Mouse (Mus musculus) MEL (cell line): ENCODE data around the gene Majin. TPM values are rescaled to one million over a fixed set of nuclear protein-coding genes. Genes with fewer than 3 reads are reported as not detected.

Experiments used
- DNase-seq: peaks from one replicate; pipeline ENCODE4 v3.0.0; 2011; ENCODE audit warnings: low read depth, low spot score
- H3K27ac ChIP-seq: 2 replicates; pipeline ENCODE4 v1.5.1; 2012; ENCODE audit warnings: low read depth, mild to moderate bottlenecking, control low read depth, low read length, moderate library complexity; ENCODE audit not compliant: control insufficient read depth
- H3K27me3 ChIP-seq, 2 experiments: fragments of 150-350 bp in 1 of 2; sonication (generic) in 1 of 2; 2 replicates each; pipeline ENCODE4 v1.6.1; 2012; ENCODE audit warnings: low read length in 2 of 2, mild to moderate bottlenecking in 2 of 2, improper control_type of control experiment in 1 of 2, moderate library complexity in 1 of 2; ENCODE audit not compliant: insufficient read depth in 2 of 2, control insufficient read depth in 1 of 2
- H3K36me3 ChIP-seq, 2 experiments: 2 replicates each; pipeline ENCODE4 v1.6.1; 2012 to 2014; ENCODE audit warnings: low read length in 2 of 2, improper control_type of control experiment in 1 of 2, inconsistent platforms in 1 of 2, mild to moderate bottlenecking in 1 of 2; ENCODE audit not compliant: insufficient read depth in 2 of 2, control insufficient read depth in 1 of 2
- H3K4me1 ChIP-seq, 2 experiments: fragments of 150-350 bp in 1 of 2; sonication (generic) in 1 of 2; 2 replicates each; pipeline ENCODE4 v1.6.1; 2012; ENCODE audit warnings: low read length in 2 of 2, improper control_type of control experiment in 1 of 2, mild to moderate bottlenecking in 1 of 2; ENCODE audit not compliant: insufficient read depth in 2 of 2, control insufficient read depth in 1 of 2
- H3K4me3 ChIP-seq, 2 experiments: fragments of 150-350 bp in 1 of 2; sonication (generic) in 1 of 2; 2 replicates each; pipeline ENCODE4 v1.5.1; 2012; ENCODE audit warnings: low read depth in 2 of 2, low read length in 2 of 2, mild to moderate bottlenecking in 2 of 2, moderate library complexity in 2 of 2, control low read depth in 1 of 2, improper control_type of control experiment in 1 of 2; ENCODE audit not compliant: control insufficient read depth in 1 of 2, insufficient read depth in 1 of 2
- H3K79me2 ChIP-seq: 2 replicates; pipeline ENCODE4 v1.6.1; 2012; ENCODE audit warnings: mild to moderate bottlenecking, low read length, moderate library complexity; ENCODE audit not compliant: control insufficient read depth, poor library complexity, insufficient read depth
- H3K9ac ChIP-seq: 2 replicates; pipeline ENCODE4 v1.6.1; 2012; ENCODE audit warnings: low read depth, mild to moderate bottlenecking, control low read depth, low read length, moderate library complexity; ENCODE audit not compliant: control insufficient read depth, poor library complexity, severe bottlenecking
- H3K9me3 ChIP-seq: fragments of 150-350 bp; sonication (generic); replicated peaks from 2 replicates; pipeline ENCODE4 v1.6.1; 2012; ENCODE audit warnings: mild to moderate bottlenecking, low read length, improper control_type of control experiment, moderate library complexity; ENCODE audit not compliant: insufficient read depth
- BHLHE40 ChIP-seq: IDR thresholded peaks from 2 replicates; pipeline ENCODE4 v1.6.1; 2012; ENCODE audit warnings: low read depth, mild to moderate bottlenecking, inconsistent platforms, low read length, improper control_type of control experiment, borderline replicate concordance
- CHD1 ChIP-seq: IDR thresholded peaks from 2 replicates; pipeline ENCODE4 v1.6.1; 2012; ENCODE audit warnings: low read depth, mild to moderate bottlenecking, inconsistent platforms, low read length, improper control_type of control experiment
- CHD2 ChIP-seq: IDR thresholded peaks from 2 replicates; pipeline ENCODE4 v1.6.1; 2011; ENCODE audit warnings: low read length, improper control_type of control experiment
- E2F4 ChIP-seq: IDR thresholded peaks from 2 replicates; pipeline ENCODE4 v1.6.1; 2011; ENCODE audit warnings: low read depth, low read length, improper control_type of control experiment, borderline replicate concordance
- ELF1 ChIP-seq: IDR thresholded peaks from 2 replicates; pipeline ENCODE4 v1.6.1; 2014; ENCODE audit warnings: low read depth, mild to moderate bottlenecking, inconsistent platforms, low read length, improper control_type of control experiment, moderate library complexity
- ETS1 ChIP-seq: IDR thresholded peaks from 2 replicates; pipeline ENCODE4 v1.6.1; 2012; ENCODE audit warnings: low read depth, mild to moderate bottlenecking, inconsistent platforms, low read length, improper control_type of control experiment, moderate library complexity
- GABPA ChIP-seq: IDR thresholded peaks from 2 replicates; pipeline ENCODE4 v1.6.1; 2012; ENCODE audit warnings: low read depth, mild to moderate bottlenecking, inconsistent platforms, low read length, improper control_type of control experiment, moderate library complexity
- GATA1 ChIP-seq: IDR thresholded peaks from 2 replicates; pipeline ENCODE4 v1.6.1; 2011; ENCODE audit warnings: low read depth, low read length, improper control_type of control experiment
- HCFC1 ChIP-seq: IDR thresholded peaks from 2 replicates; pipeline ENCODE4 v1.6.1; 2012; ENCODE audit warnings: low read depth, mild to moderate bottlenecking, inconsistent platforms, low read length, improper control_type of control experiment, moderate library complexity
- KAT2A ChIP-seq: conservative IDR thresholded peaks from 2 replicates; pipeline ENCODE4 v1.6.1; 2012; ENCODE audit warnings: low read depth, low read length, improper control_type of control experiment, inconsistent platforms
- MAX ChIP-seq: IDR thresholded peaks from 2 replicates; pipeline ENCODE4 v1.6.1; 2011; ENCODE audit warnings: low read length, improper control_type of control experiment
- MAZ ChIP-seq: IDR thresholded peaks from 2 replicates; pipeline ENCODE4 v1.6.1; 2012; ENCODE audit warnings: low read depth, mild to moderate bottlenecking, inconsistent platforms, low read length, improper control_type of control experiment
- MYB ChIP-seq: IDR thresholded peaks from 2 replicates; pipeline ENCODE4 v1.6.1; 2011; ENCODE audit warnings: mild to moderate bottlenecking, low read depth, low read length, improper control_type of control experiment
- MYC ChIP-seq: IDR thresholded peaks from 2 replicates; pipeline ENCODE4 v1.6.1; 2011; ENCODE audit warnings: low read depth, mild to moderate bottlenecking, low read length, improper control_type of control experiment, moderate library complexity
- NELFE ChIP-seq: IDR thresholded peaks from 2 replicates; pipeline ENCODE4 v1.6.1; 2011; ENCODE audit warnings: low read depth, low read length, improper control_type of control experiment
- NRF1 ChIP-seq: IDR thresholded peaks from 2 replicates; pipeline ENCODE4 v1.6.1; 2014; ENCODE audit warnings: low read depth, mild to moderate bottlenecking, inconsistent platforms, low read length, improper control_type of control experiment, moderate library complexity; ENCODE audit not compliant: poor library complexity, insufficient read depth, severe bottlenecking
- POLR2AphosphoS5 ChIP-seq: IDR thresholded peaks from 2 replicates; pipeline ENCODE4 v1.6.1; 2012; ENCODE audit warnings: low read depth, borderline replicate concordance, mild to moderate bottlenecking, inconsistent platforms, low read length, moderate library complexity, mixed read lengths
- RAD21 ChIP-seq: IDR thresholded peaks from 2 replicates; pipeline ENCODE4 v1.6.1; 2011; ENCODE audit warnings: mild to moderate bottlenecking, low read depth, low read length, improper control_type of control experiment
- RCOR1 ChIP-seq: IDR thresholded peaks from 2 replicates; pipeline ENCODE4 v1.6.1; 2012; ENCODE audit warnings: low read depth, mild to moderate bottlenecking, inconsistent platforms, low read length, improper control_type of control experiment
- SMC3 ChIP-seq: IDR thresholded peaks from 2 replicates; pipeline ENCODE4 v1.6.1; 2011; ENCODE audit warnings: low read depth, low read length, improper control_type of control experiment
- TBP ChIP-seq: IDR thresholded peaks from 2 replicates; pipeline ENCODE4 v1.8.0; 2011; ENCODE audit warnings: low read depth, low read length, improper control_type of control experiment
- USF1 ChIP-seq: IDR thresholded peaks from 2 replicates; pipeline ENCODE4 v1.6.1; 2014; ENCODE audit warnings: low read depth, mild to moderate bottlenecking, inconsistent platforms, low read length, improper control_type of control experiment, moderate library complexity
- USF2 ChIP-seq, 2 experiments: IDR thresholded peaks; 2 replicates each; pipeline ENCODE4 v1.6.1; 2011 to 2012; ENCODE audit warnings: improper control_type of control experiment in 2 of 2, low read length in 2 of 2, borderline replicate concordance in 1 of 2, inconsistent platforms in 1 of 2, low read depth in 1 of 2, mild to moderate bottlenecking in 1 of 2; ENCODE audit not compliant: insufficient read depth in 1 of 2
- ZNF384 ChIP-seq: IDR thresholded peaks from 2 replicates; pipeline ENCODE4 v1.6.1; 2012; ENCODE audit warnings: low read depth, mild to moderate bottlenecking, inconsistent platforms, low read length, improper control_type of control experiment
- polyA plus RNA-seq, 2 experiments: library from polyadenylated mRNA; stranded (reverse) in 1 of 2; unstranded in 1 of 2; fragments of >175 nt in 1 of 2; fragments of >200 nt in 1 of 2; gene quantifications; 2 replicates each; pipeline versions ENCODE4 v1.2.1 to v1.2.4; 2012; ENCODE audit warnings: low replicate concordance in 2 of 2, low read depth in 1 of 2; ENCODE audit not compliant: insufficient read length in 2 of 2, insufficient read depth in 1 of 2, missing spikeins in 1 of 2
- total RNA-seq: library from RNA; depleted of rRNA; stranded (reverse); fragments of 300-350 nt; gene quantifications from 2 replicates; pipeline ENCODE4 v1.2.3, GENCODE M21; 2012

Gene Majin
- total and polyA plus RNA-seq, 3 experiments: not detected

- TF ChIP-seq E2F4 (no peak), ELF1 (no peak), KAT2A (no peak), SMC3 (peak; percentile 98)
Observed at GRCm38 (mm10) chr19:6268170-6268528, 84.0 kb downstream of the Majin start (continued).

- no peaks in the 10 kb centered on the region; a peak in 1 of 4 replicates for H3K4me1 ChIP-seq
- TF ChIP-seq BHLHE40 (no peak), SMC3 (no peak), ELF1 (no peak), MYC (no peak)
- TF ChIP-seq, all 39 proteins: peak for 0
- no peaks in the 10 kb centered on the region for H3K79me2 ChIP-seq
- H3K9ac ChIP-seq: no peak overlapping the region
- H3K4me3 ChIP-seq: no peak overlapping the region
- H3K27ac ChIP-seq: no peak overlapping the region
- H3K36me3 ChIP-seq: no peaks in the 10 kb centered on the region; a peak in 1 of 4 replicates
- H3K27me3 ChIP-seq: no peaks in the 10 kb centered on the region
- H3K9me3 ChIP-seq: no peaks in the 10 kb centered on the region
- no peak for DNase-seq
Observed at GRCm38 (mm10) chr19:6268670-6269132, 84.5 kb downstream of the Majin start.

- DNase-seq: no peak
Observed at GRCm38 (mm10) chr19:6269798-6270475, 85.7 kb downstream of the Majin start.

GRCm38 (mm10) chr19:6270661-6271060 is 86.5 kb downstream of the Majin start:
- no peaks in the 10 kb centered on the region for H3K27me3 ChIP-seq
- H3K36me3 ChIP-seq: peaks cover 0 to 2% of the 10 kb centered on the region in 2 experiments; a peak in 2 of 4 replicates
- H3K79me2 ChIP-seq: peaks cover 2% of the 10 kb centered on the region; the same call in 1 of the 2 replicates
- no peak overlapping the region for H3K4me3 ChIP-seq
- no peaks in the 10 kb centered on the region for H3K9me3 ChIP-seq
- DNase-seq: no peak
- no peak overlapping the region for H3K9ac ChIP-seq
- no peak overlapping the region for H3K27ac ChIP-seq
- H3K4me1 ChIP-seq: peaks cover 0 to 5% of the 10 kb centered on the region in 2 experiments; a peak in 2 of 4 replicates
- TF ChIP-seq ELF1 (no peak), MAZ (no peak), USF1 (no peak), RAD21 (no peak), USF2 (IDR thresholded peaks at IDR 0.05; ENCODE audit: borderline replicate concordance in 1 of 2, insufficient read depth in 1 of 2, low read depth in 1 of 2, low read length in 2 of 2) (no peak), RCOR1 (no peak), MYB (no peak), E2F4 (no peak), ETS1 (no peak), GABPA (no peak), SMC3 (no peak), CHD2 (no peak), CHD1 (no peak), ZNF384 (no peak), GATA1 (no peak), MAX (no peak), BHLHE40 (no peak), NELFE (no peak), TBP (no peak)

More at GRCm38 (mm10) chr19:6269798-6270475, 85.7 kb downstream of the Majin start:
- Histone ChIP-seq H3K36me3 (no peaks in the 10 kb centered on the region; a peak in 1 of 4 replicates), H3K79me2 (no peaks in the 10 kb centered on the region), H3K27ac (no peak overlapping the region), H3K9ac (no peak overlapping the region)
- TF ChIP-seq MAX (no peak), NRF1 (no peak), CHD2 (no peak), POLR2AphosphoS5 (no peak), HCFC1 (no peak)
- TF ChIP-seq, all 39 proteins: peak for 0
- Histone ChIP-seq H3K27me3 (no peaks in the 10 kb centered on the region), H3K4me1 (no peaks in the 10 kb centered on the region; a peak in 1 of 4 replicates), H3K4me3 (no peak overlapping the region), H3K9me3 (no peaks in the 10 kb centered on the region)
